Mouse (Mus musculus): ENCODE data around the gene Sec14l3.
A peak's percentile ranks its signal among the peaks of the same experiment; 100 is the strongest.

- TF ChIP-seq CTCF (IDR thresholded peaks at IDR 0.05; ENCODE audit: low read depth) (peak; percentile 78), EP300 (IDR thresholded peaks at IDR 0.05; ENCODE audit: low read depth) (no peak)
Observed at GRCm38 (mm10) chr11:4080219-4080618, 15.6 kb downstream of the Sec14l3 start.
